Mouse (Mus musculus): ENCODE results near the gene Hexdc. TPM values are rescaled to one million over a fixed set of nuclear protein-coding genes. Genes with fewer than 3 reads are reported as not detected.

Hexdc gene
- polyA plus RNA-seq (2012; rRNA removed) = 18.6 and 27.6 TPM in 2 replicates

- DNase-seq (ENCODE audit: low spot score) = peak; percentile 87
Observed at GRCm38 (mm10) chr11:121204161-121205006, at the start of gene Hexdc, which contains the start of gene Ogfod3. Hexdc (plus strand) TSS chr11:121204433. Ogfod3 (minus strand) TSS chr11:121204711.

DNA sequence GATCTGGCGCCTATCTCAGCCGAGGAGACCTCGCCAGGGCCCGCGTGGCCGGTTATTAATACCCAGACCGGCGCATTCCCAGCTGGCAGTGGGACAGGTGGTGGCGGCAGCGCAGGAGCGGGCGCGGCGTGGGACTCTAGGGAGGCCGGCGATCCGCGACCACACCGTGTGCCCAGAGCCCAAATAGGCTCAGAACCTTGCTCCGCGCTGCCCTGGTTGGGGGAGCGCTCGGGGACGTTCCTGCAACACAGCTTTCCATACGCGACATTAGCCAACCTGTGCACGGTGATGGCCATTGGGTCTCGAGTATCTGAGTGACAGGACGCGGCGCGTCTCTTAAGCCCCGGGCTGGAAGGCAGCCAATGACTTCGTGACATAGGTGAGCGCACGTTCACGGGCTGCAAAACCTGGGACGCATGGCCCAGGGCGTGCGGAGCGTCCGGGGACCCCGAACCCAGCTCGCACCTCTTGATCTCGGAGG lies 47.8 kb upstream of the Hexdc start:
- DNase-seq (ENCODE audit: low spot score) = no peak

DNA sequence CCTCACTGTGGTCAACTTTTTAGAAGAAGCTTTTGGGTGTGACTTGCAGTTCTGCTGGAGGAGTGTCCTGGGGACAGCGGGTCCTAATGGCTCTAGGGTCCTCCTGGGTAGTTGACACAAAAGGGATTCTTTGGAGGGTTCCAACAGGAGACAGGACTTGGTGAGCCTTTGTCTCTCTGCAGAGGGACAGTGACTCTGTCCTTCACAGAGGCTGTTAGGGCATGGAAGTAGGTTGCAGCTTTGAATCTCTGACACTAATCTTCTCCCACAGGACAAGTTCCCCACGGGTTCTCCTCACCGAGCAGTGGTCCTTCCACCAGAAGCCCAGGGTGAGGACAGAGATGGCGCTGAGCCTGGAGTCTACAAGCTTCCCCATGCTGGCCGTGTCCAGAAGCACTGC lies 44.3 kb upstream of the Hexdc start, which contains the start of gene Uts2r:
TSS of gene Uts2r (plus strand) at position 301 of the 400 bp plus-strand sequence.
- DNase-seq (ENCODE audit: low spot score) = no peak

DNA sequence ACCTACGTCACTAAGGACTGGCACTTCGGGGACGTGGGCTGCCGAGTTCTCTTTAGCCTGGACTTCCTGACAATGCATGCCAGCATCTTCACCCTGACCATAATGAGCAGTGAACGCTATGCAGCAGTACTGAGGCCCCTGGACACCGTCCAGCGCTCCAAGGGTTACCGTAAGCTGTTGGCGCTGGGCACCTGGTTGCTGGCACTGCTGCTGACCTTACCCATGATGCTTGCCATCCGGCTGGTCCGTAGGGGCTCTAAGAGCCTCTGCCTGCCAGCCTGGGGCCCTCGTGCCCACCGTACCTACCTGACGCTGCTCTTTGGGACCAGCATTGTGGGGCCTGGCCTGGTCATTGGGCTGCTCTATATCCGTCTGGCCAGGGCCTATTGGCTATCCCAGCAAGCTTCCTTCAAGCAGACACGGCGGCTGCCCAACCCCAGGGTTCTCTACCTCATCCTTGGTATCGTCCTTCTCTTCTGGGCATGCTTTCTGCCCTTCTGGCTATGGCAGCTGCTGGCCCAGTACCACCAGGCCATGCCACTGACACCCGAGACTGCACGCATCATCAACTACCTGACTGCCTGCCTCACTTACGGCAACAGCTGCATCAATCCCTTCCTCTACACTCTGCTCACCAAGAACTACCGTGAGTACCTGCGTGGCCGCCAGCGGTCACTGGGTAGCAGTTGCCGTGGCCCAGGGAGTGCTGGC lies 43.4 kb upstream of the Hexdc start:
- DNase-seq (ENCODE audit: low spot score) = no peak

DNA sequence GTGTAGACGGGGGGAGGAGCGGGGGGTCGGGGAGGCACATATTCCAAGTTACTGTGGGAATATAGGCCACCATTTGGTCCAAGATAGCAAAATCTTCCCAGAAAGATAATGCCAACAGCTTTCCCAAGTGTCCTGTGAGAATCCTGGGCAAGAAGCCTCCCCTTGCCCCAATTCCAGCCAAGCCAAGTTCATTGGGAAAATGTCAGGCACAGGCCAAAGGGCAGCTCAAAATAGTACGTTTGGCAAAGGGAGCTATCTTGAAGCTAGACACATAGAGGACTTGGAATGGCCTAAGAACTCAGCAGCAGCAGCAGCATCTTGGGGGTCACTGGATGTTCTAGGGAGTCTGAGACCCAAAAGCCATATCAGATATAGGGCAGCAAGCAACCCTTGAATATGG lies 40.5 kb upstream of the Hexdc start:
- DNase-seq (ENCODE audit: low spot score) = no peak

- no peak for DNase-seq (ENCODE audit: low spot score)
Observed at GRCm38 (mm10) chr11:121173203-121173602, 31.0 kb upstream of the Hexdc start.

- DNase-seq (ENCODE audit: low spot score) = no peak
Observed at GRCm38 (mm10) chr11:121174234-121174633, 30.0 kb upstream of the Hexdc start.

DNA sequence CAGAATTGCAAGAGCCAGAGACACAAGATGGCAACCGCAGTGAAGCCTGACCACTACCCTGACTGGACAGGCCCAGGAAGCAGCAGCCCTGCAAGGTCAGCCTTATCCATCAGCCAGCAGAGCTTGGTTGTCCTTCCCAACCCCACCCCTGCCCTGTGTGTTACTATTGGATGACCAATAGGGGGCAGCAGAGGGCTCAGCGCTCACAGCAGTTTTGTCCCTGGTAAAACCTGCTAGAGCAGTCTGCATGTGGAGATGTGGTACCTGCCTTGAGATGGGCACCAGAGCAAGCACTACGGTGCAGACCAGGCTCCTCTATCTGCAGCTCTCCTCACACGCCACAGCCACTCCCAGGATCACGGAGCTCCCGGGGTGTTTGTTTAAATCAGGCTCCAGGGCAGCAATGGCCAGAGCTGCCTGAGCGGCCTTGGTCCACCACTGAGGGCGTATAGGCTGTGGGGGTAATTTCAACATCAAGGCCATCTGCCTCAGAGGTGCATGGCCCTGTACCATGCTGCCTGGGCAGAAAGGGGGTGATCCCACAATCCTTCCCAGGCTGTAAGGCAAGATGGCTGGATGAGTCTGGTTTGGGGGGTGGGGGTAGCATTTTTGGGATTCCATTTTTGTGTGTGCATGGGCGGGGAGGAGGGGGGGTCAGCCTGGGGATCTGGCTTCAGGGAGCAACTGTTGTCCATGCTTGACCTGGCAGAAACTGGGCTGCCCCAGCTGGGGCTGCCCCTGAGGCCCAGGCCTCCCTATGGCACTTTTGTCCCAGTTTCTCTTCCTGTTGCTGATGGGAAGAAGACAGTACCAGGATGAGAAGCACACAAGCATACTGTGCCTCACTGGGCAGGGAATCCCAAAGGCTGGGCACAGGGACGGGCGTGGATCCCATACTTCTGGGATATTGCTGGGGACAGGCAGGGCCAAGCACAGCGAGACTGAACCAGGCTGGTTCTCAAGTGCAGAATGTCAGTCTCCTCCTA lies 27.7 kb upstream of the Hexdc start:
- DNase-seq (ENCODE audit: low spot score) = peak; percentile 21

DNA sequence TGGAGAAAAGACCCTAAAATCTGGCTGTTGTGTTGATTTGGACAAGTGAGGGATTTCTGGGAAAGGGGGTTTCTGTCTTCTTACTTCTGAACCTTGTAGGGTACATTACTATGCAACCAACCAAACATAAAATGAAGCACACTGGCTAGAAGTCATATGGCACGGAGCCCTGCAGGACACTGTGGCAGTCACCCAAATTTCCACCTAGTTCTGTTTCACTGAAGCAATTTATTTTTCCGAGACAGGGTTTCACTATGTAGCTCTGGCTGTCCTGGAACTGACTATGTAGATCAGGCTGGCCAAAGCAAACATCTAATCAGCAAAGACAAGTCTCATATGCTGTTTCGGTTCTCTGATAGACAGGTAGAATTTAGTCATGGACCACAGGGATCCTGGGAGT lies 14.6 kb upstream of the Hexdc start:
- no peak for DNase-seq (ENCODE audit: low spot score)

GRCm38 (mm10) chr11:121192742-121193141 lies 11.5 kb upstream of the Hexdc start:
- no peak for DNase-seq (ENCODE audit: low spot score)

DNA sequence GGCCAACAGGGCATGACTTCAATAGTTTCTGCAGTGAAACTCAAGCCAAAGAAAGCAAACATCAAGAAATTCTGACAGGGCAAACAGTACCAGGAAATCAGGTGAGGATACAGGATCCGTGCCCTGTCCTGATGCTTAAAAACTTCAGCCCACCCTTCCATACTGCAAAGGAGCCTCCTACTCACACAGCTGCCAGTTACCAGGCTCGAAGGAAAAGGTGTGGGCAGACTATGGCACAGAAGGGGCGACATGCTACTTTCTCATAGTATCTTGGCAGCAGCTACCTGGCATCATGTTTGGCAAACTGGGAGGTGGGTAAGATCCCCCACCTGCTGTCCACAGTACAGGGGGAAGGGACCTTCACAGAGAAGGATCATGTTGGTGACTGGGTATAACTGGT lies 10.8 kb upstream of the Hexdc start:
- no peak for DNase-seq (ENCODE audit: low spot score)

DNA sequence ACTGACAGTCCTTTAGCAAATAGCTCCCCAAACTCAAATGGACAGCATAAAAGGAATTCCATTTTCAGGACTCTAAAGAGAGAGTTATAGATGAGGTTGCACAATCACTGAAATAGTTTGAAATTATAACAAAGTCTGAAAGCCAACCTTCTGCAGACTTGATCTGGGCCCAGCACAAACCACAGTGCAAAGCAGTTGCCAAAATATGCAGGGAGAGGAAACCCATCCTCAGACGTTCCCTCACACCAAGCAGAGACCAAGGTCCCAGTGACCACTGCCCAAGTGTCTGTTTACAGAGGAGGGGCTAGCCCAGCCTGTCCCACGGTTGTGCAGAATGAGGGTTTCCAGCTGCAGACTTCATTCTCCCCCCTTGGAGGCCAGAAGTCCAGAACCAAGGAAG lies 5.6 kb upstream of the Hexdc start:
- no peak for DNase-seq (ENCODE audit: low spot score)

DNA sequence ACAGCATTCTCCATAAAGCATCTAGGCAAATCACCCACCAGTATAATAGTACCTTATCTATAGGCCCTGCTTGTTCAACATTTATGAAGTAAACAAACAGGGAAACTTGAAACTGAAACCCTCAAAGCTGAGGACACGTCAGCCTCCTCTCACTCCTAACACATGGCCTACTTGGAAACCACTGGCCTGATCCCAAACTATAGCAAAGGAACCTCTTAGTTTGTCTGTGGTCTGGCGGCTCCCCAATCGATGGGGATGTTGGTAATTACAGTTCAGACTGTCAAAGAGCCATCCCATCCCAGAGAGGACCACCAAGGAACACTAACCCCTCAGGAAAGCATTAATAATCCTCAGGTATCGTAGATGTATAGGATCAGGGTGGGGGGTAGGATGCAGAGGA lies 4.4 kb upstream of the Hexdc start:
- DNase-seq (ENCODE audit: low spot score) = no peak

GRCm38 (mm10) chr11:121200781-121201180 lies 3.5 kb upstream of the Hexdc start:
- no peak for DNase-seq (ENCODE audit: low spot score)

- no peak for DNase-seq (ENCODE audit: low spot score)
Observed at GRCm38 (mm10) chr11:121201436-121202198, 2.6 kb upstream of the Hexdc start.

GRCm38 (mm10) chr11:121203859-121204160 lies 423 bp upstream of the Hexdc start:
- no peak for DNase-seq (ENCODE audit: low spot score)

GRCm38 (mm10) chr11:121216831-121217230 lies 12.6 kb downstream of the Hexdc start:
- no peak for DNase-seq (ENCODE audit: low spot score)

DNA sequence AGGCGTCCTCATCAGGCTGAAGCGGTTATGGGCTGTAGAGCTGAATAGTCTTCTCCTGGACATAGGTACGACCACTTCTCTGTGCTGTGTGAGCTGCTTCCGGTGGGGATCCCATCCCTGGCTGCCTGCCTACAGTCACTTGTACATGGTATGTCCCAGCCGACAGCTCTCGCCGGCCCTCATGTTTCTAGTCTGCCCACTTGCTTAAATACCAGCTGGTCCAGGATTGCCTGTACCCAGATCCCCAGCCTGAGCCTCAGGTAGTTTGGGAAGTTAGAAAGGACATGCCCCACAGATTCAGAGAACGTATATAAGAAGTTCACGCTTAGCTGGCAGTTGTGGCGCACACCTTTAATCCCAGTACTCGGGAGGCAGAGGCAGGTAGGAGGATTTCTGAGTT lies 15.5 kb downstream of the Hexdc start:
- no peak for DNase-seq (ENCODE audit: low spot score)

DNA sequence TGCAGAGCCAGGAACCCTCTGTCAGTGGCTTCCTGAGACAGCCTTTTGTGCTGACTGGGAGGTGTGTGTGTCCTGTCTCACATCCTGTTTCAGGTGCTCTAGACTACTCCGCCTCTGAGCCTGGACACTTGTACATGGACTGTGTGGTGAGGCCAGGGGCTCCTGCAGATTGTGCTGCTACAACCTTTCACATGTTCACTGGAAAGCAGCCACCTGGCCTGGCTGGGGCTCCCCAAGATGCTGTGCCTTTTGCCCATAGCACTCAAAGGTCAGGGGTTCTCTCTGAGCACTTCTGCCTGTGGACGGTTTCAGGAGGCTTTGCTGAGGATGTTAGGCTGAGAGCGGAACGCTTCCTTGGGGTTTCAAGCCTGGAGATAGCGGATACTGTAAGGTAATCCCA lies 16.5 kb downstream of the Hexdc start:
- no peak for DNase-seq (ENCODE audit: low spot score)

DNA sequence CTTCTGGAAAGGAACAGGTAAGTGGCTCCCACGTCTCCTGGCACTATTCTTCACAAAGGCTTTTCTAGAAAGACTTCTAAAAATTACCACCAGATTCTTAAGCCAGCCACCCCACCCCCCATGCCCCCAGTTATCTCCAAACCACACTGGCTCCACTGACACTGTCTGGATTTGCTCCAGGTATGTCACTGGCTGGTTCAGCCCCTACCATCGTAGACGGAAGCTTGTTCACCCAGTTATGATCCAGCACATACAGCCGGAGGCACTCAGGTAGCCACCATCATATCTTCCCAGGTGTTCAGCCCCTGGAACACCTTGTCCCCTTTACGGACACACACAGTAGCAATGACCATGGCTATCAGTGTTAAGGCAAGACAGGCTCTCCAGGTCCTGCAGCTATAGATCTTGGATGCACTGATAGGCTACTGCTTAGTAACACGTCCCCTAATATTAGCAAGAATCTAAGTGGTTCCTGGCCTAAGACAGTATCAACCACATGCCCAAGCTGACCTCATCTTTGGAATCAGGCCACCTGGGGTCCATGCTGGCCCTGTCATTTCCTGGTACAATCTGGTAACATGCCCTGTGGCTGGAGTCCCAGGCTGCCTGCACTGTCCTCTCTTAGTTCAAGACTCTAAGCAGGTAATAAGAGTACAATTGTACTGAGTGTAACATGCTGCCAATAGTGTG lies 17.2 kb downstream of the Hexdc start:
- DNase-seq (ENCODE audit: low spot score) = no peak
